Mouse (Mus musculus): Measurements from ENCODE around the gene Nxnl1. TPM values are rescaled to one million over a fixed set of nuclear protein-coding genes. Genes with fewer than 3 reads are reported as not detected.
A peak's percentile ranks its signal among the peaks of the same experiment; 100 is the strongest.

Gene Nxnl1
- total and polyA plus RNA-seq, 2 experiments: not detected

- 0 out of 2 replicates have a peak, but pooled peaks cover 3% of the 10 kb centered on the region for H3K27me3 ChIP-seq (ENCODE audit: control insufficient read depth, insufficient read depth, low read length)
- H3K79me2 ChIP-seq (ENCODE audit: control insufficient read depth, insufficient read depth, low read length): no peaks in the 10 kb centered on the region
- no peak overlapping the region for H3K27ac ChIP-seq (replicated peaks; ENCODE audit: insufficient read depth, low read depth, low read length)
- H3K4me3 ChIP-seq (ENCODE audit: insufficient read depth, low read depth, low read length): peak overlapping the region; percentile 1; the same call in 1 of the 2 replicates
- H3K9ac ChIP-seq (ENCODE audit: low read depth, low read length): no peak overlapping the region
- no peaks in the 10 kb centered on the region; the same call in 1 of the 2 replicates for H3K4me1 ChIP-seq (ENCODE audit: control insufficient read depth, insufficient read depth, low read length)
- WGBS: 4% methylated on average over 32 of the region's 32 CpGs
- H3K36me3 ChIP-seq (ENCODE audit: control insufficient read depth, insufficient read depth, low read length): no peaks in the 10 kb centered on the region
- peak; percentile 77 for DNase-seq (ENCODE audit: extremely low read depth, low read depth, low spot score)
- TF ChIP-seq POLR2A (IDR thresholded peaks at IDR 0.05; ENCODE audit: extremely low read depth, insufficient read depth, low read length) (no peak), CTCF (IDR thresholded peaks at IDR 0.05; ENCODE audit: low read depth, low read length) (no peak)
Observed at GRCm38 (mm10) chr8:71602666-71603334, 36.4 kb upstream of the Nxnl1 start.

GRCm38 (mm10) chr8:71601939-71602665 lies 35.7 kb upstream of the Nxnl1 start:
- WGBS: 15% methylated on average over 65 of the region's 65 CpGs
- 0 out of 2 replicates have a peak, but pooled peaks cover 3% of the 10 kb centered on the region for H3K27me3 ChIP-seq (ENCODE audit: control insufficient read depth, insufficient read depth, low read length)
- H3K36me3 ChIP-seq (ENCODE audit: control insufficient read depth, insufficient read depth, low read length): no peaks in the 10 kb centered on the region
- no peak for DNase-seq (ENCODE audit: extremely low read depth, low read depth, low spot score)
- H3K4me3 ChIP-seq (ENCODE audit: insufficient read depth, low read depth, low read length): peak overlapping the region; percentile 1; the same call in 1 of the 2 replicates
- TF ChIP-seq POLR2A (IDR thresholded peaks at IDR 0.05; ENCODE audit: extremely low read depth, insufficient read depth, low read length) (no peak), CTCF (IDR thresholded peaks at IDR 0.05; ENCODE audit: low read depth, low read length) (no peak)
- H3K9ac ChIP-seq (ENCODE audit: low read depth, low read length): no peak overlapping the region
- no peaks in the 10 kb centered on the region; the same call in 1 of the 2 replicates for H3K4me1 ChIP-seq (ENCODE audit: control insufficient read depth, insufficient read depth, low read length)
- H3K79me2 ChIP-seq (ENCODE audit: control insufficient read depth, insufficient read depth, low read length): no peaks in the 10 kb centered on the region
- H3K27ac ChIP-seq (replicated peaks; ENCODE audit: insufficient read depth, low read depth, low read length): no peak overlapping the region

DNA sequence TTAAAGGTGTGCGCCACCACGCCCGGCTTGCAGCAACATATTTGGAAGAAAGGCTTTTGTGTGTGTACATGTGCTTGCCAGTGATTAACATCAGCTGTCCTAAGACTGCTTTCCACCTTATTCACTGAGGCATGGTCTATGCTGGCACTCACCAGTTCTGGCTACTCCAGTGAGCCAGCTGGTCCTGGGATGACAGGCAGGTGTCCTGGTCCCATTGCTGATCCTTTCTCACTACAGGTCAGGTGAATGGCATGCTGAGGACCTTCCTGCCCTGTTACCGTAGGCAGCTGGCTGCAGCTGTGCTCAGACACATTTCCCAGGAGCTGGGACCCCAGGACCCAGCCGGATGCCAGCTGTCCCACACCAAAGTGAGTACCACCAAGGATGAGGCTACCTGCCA lies 32.4 kb upstream of the Nxnl1 start:
- H3K27ac ChIP-seq (replicated peaks; ENCODE audit: insufficient read depth, low read depth, low read length): no peak overlapping the region
- H3K4me1 ChIP-seq (ENCODE audit: control insufficient read depth, insufficient read depth, low read length): no peaks in the 10 kb centered on the region; the same call in 1 of the 2 replicates
- DNase-seq (ENCODE audit: extremely low read depth, low read depth, low spot score): no peak
- WGBS: 94% methylated on average over 5 of the region's 5 CpGs
- no peak overlapping the region for H3K4me3 ChIP-seq (ENCODE audit: insufficient read depth, low read depth, low read length)
- no peak for TF ChIP-seq CTCF (IDR thresholded peaks at IDR 0.05; ENCODE audit: low read depth, low read length)
- TF ChIP-seq POLR2A (IDR thresholded peaks at IDR 0.05; ENCODE audit: extremely low read depth, insufficient read depth, low read length): no peak
- H3K9ac ChIP-seq (ENCODE audit: low read depth, low read length): no peak overlapping the region
- no peaks in the 10 kb centered on the region for H3K36me3 ChIP-seq (ENCODE audit: control insufficient read depth, insufficient read depth, low read length)
- no peaks in the 10 kb centered on the region for H3K79me2 ChIP-seq (ENCODE audit: control insufficient read depth, insufficient read depth, low read length)
- 0 out of 2 replicates have a peak, but pooled peaks cover 3% of the 10 kb centered on the region for H3K27me3 ChIP-seq (ENCODE audit: control insufficient read depth, insufficient read depth, low read length)

DNA sequence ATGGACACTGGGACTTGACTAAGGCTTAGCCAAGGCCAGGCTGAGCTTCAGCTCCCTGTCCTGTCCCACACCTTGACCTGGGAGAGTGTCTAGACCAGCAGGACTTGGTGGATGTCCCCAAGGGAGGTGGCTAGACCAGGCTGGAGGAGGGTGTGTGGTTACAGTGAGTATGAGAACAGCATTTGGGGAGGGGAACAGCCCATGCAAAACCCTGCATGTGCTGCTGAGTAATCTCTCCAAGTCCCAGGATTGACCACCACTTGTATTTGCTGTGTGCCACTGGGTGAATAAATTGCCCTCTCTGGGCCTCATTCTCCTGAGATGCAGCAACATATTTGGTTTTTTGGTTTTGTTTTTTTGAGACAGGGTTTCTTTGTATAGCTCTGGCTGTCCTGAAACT lies 32.0 kb upstream of the Nxnl1 start:
- no peaks in the 10 kb centered on the region for H3K79me2 ChIP-seq (ENCODE audit: control insufficient read depth, insufficient read depth, low read length)
- DNase-seq (ENCODE audit: extremely low read depth, low read depth, low spot score): no peak
- H3K36me3 ChIP-seq (ENCODE audit: control insufficient read depth, insufficient read depth, low read length): no peaks in the 10 kb centered on the region
- H3K4me3 ChIP-seq (ENCODE audit: insufficient read depth, low read depth, low read length): no peak overlapping the region
- H3K9ac ChIP-seq (ENCODE audit: low read depth, low read length): no peak overlapping the region
- H3K27me3 ChIP-seq (ENCODE audit: control insufficient read depth, insufficient read depth, low read length): 0 out of 2 replicates have a peak, but pooled peaks cover 3% of the 10 kb centered on the region
- no peaks in the 10 kb centered on the region; the same call in 1 of the 2 replicates for H3K4me1 ChIP-seq (ENCODE audit: control insufficient read depth, insufficient read depth, low read length)
- TF ChIP-seq CTCF (IDR thresholded peaks at IDR 0.05; ENCODE audit: low read depth, low read length) (no peak), POLR2A (IDR thresholded peaks at IDR 0.05; ENCODE audit: extremely low read depth, insufficient read depth, low read length) (no peak)
- H3K27ac ChIP-seq (replicated peaks; ENCODE audit: insufficient read depth, low read depth, low read length): no peak overlapping the region

DNA sequence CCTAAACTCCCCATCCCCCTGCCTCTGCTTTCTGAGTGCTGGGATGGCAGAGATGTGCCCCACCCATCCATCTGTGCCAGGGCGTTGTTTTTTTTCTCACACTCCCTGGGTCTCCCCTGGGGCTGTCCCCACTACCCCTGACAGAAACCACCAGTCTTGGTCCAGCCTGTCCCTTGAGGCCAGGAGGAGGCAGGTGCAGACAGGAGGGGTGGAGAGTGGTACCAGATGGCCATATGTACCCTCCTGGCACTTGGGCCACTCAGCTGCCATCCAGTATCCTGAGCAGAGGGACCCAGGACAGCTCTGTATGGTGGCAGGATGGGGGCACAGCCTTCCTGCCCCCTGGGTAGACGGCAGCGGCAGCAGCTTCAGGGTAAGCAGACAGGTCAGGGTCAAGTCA lies 31.1 kb upstream of the Nxnl1 start, which contains the start of gene Fam129c:
TSS of gene Fam129c (plus strand) at position 198 of the 400 bp plus-strand sequence.
- 91% methylated on average over 3 of the region's 3 CpGs for WGBS
- DNase-seq (ENCODE audit: extremely low read depth, low read depth, low spot score): no peak
- Histone ChIP-seq H3K9ac (ENCODE audit: low read depth, low read length) (no peak within 1 kb of the TSS), H3K36me3 (ENCODE audit: control insufficient read depth, insufficient read depth, low read length) (no peaks in the 10 kb centered on the region), H3K4me3 (ENCODE audit: insufficient read depth, low read depth, low read length) (no peak within 1 kb of the TSS), H3K27ac (replicated peaks; ENCODE audit: insufficient read depth, low read depth, low read length) (no peak within 1 kb of the TSS), H3K79me2 (ENCODE audit: control insufficient read depth, insufficient read depth, low read length) (no peaks in the 10 kb centered on the region), H3K27me3 (ENCODE audit: control insufficient read depth, insufficient read depth, low read length) (0 out of 2 replicates have a peak, but pooled peaks cover 3% of the 10 kb centered on the region), H3K4me1 (ENCODE audit: control insufficient read depth, insufficient read depth, low read length) (peaks cover 7% of the 10 kb centered on the region)
- TF ChIP-seq CTCF (IDR thresholded peaks at IDR 0.05; ENCODE audit: low read depth, low read length) (no peak), POLR2A (IDR thresholded peaks at IDR 0.05; ENCODE audit: extremely low read depth, insufficient read depth, low read length) (no peak)
